Mouse (Mus musculus) granulocyte monocyte progenitor cell, adult 5-6 weeks (primary cell): Measurements from ENCODE around the gene Spcs2. TPM values are rescaled to one million over a fixed set of nuclear protein-coding genes. Genes with fewer than 3 reads are reported as not detected.

Experiments
- ATAC-seq: replicated peaks from 2 replicates; pipeline ENCODE4 v1.8.0; 2016; ENCODE audit warnings: mild to moderate bottlenecking, moderate TSS enrichment, inconsistent platforms; ENCODE audit not compliant: poor library complexity, severe bottlenecking
- total RNA-seq, 2 experiments: library from RNA; stranded (forward) in 1 of 2; stranded (reverse) in 1 of 2; fragments of 200-712, 200-1000 nt in 1 of 2; fragments of >200 nt in 1 of 2; fragmentation: Nextera tagmentation in 1 of 2; gene quantifications; 2 replicates each; pipeline ENCODE4 v1.2.3; 2014 to 2017

Spcs2 gene
- total RNA-seq, 2 experiments from 2014 or later = 298 to 308 TPM

DNA sequence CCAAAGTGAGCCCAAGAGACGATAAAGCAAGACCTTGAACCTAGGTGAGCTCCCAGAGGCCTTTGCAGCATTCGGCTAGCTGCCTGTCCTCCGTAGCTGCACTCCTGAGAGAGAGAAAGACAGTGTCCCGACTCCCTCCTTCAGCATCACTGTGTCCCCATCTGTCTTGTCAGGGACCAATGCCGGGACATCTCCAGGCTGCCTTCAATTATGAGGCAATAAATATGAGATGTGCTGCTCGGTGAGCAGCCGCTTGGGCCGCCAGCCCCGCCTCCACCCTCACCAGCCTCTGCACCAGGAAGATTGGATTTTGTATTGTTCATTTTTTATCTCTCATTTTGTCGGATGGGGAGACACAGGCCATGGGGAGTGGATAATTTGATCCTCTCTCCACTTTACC, 72.4 kb downstream of the Spcs2 start:
- ATAC-seq = no peak

DNA sequence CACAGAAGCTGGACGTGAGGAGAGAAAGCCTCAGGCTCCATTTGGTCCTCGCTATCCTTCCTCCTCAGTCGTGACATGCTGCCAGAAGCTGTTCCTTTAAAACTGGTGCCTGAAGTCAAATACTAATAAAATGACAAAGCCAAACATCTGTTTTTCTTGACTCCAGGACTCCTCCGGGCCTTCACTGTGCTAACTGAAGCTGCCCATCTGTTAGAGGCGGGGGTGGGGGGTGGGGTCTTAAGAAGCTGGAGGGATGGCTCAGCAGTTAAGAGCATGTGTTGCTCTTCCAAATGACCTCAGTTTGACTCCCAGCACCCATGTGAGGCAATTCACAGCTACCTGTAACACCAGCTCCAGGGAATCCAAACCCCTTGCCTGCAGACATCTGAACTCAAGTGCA, 74.7 kb downstream of the Spcs2 start:
- ATAC-seq = no peak

DNA sequence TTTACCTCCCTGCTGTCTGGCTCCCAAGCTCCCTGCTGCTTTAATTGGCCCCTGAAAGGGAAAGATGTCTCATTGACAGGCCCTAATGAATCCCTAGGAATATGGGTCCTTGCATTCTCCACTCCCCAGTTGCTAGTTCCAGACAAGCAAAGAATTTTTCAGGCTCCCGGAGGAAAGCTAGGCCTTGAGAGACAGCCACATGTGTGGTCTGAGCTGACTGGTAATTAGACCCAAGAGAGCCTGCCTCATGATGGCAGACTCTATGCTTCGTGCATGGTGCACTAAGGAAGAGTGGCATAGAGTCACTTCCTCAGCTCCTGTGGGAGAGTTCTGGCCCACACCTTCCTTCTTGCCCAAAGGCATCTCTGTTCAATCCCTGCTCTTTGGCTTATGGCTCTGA, 75.3 kb downstream of the Spcs2 start:
- ATAC-seq = no peak

Other genes with a start within 250 kb of the Spcs2 start
- not detected in 2 replicates for gene Tpbgl, start 236.4 kb downstream of the Spcs2 start, total RNA-seq (2014; fragmentation: Nextera tagmentation)
- not detected in 2 replicates for gene Tpbgl, start 236.4 kb downstream of the Spcs2 start, total RNA-seq (2017)
- gene Slco2b1, start 152.1 kb downstream of the Spcs2 start, total RNA-seq (2014; fragmentation: Nextera tagmentation) = not detected in 2 replicates
- 0.13 TPM in 1 of 2 replicates, not detected in the other for gene Slco2b1, start 152.1 kb downstream of the Spcs2 start, total RNA-seq (2017)
- gene Olfr520, start 133.2 kb downstream of the Spcs2 start, total RNA-seq (2014; fragmentation: Nextera tagmentation) = not detected in 2 replicates
- not detected in 2 replicates for gene Olfr520, start 133.2 kb downstream of the Spcs2 start, total RNA-seq (2017)
- not detected in 2 replicates for gene Olfr521, start 100.0 kb downstream of the Spcs2 start, total RNA-seq (2014; fragmentation: Nextera tagmentation)
- not detected in 2 replicates for gene Olfr521, start 100.0 kb downstream of the Spcs2 start, total RNA-seq (2017)
- gene Neu3, start 35.0 kb downstream of the Spcs2 start, total RNA-seq (2014; fragmentation: Nextera tagmentation) = 1.7 and 4.6 TPM in 2 replicates
- 0.82 and 1.3 TPM in 2 replicates for gene Neu3, start 35.0 kb downstream of the Spcs2 start, total RNA-seq (2017)
- 1.3 TPM in 1 of 2 replicates, not detected in the other for gene Xrra1, start 4.3 kb downstream of the Spcs2 start, total RNA-seq (2014; fragmentation: Nextera tagmentation)
- not detected in 2 replicates for gene Xrra1, start 4.3 kb downstream of the Spcs2 start, total RNA-seq (2017)
- 15.2 and 18.9 TPM in 2 replicates for gene Rnf169, start 117.0 kb upstream of the Spcs2 start, total RNA-seq (2014; fragmentation: Nextera tagmentation)
- 15.7 and 17.9 TPM in 2 replicates for gene Rnf169, start 117.0 kb upstream of the Spcs2 start, total RNA-seq (2017)
- gene Chrdl2, start 142.7 kb upstream of the Spcs2 start, total RNA-seq (2014; fragmentation: Nextera tagmentation) = not detected in 2 replicates
- gene Chrdl2, start 142.7 kb upstream of the Spcs2 start, total RNA-seq (2017) = not detected in 2 replicates